Mouse (Mus musculus): ENCODE measurements around the gene Tnp2. TPM values are rescaled to one million over a fixed set of nuclear protein-coding genes. Genes with fewer than 3 reads are reported as not detected.

The Tnp2 gene
- polyA plus RNA-seq, 1 experiment from 2014 or later = not detected

- Histone ChIP-seq H3K9me3 (ENCODE audit: control insufficient read depth, low read length) (no peaks in the 10 kb centered on the region), H3K27ac (ENCODE audit: low read depth, low read length) (peak overlapping the region; percentile 71), H3K27me3 (ENCODE audit: control insufficient read depth, insufficient read depth, low read length) (peaks cover 16% of the 10 kb centered on the region), H3K36me3 (ENCODE audit: control insufficient read depth, insufficient read depth, low read length) (no peaks in the 10 kb centered on the region), H3K4me2 (ENCODE audit: low read depth, low read length, severe bottlenecking) (peak overlapping the region; percentile 99), H3K4me3 (ENCODE audit: low read depth, low read length) (peak overlapping the region; percentile 61), H3K9ac (ENCODE audit: low read length) (peak overlapping the region; percentile 71), H3K4me1 (replicated peaks; ENCODE audit: control insufficient read depth, insufficient read depth, low read length) (peaks cover 9% of the 10 kb centered on the region; the same call in 1 of the 2 replicates)
- ATAC-seq (replicated peaks; ENCODE audit: low FRiP score) (peak; percentile 45), DNase-seq (ENCODE audit: low spot score) (peak; percentile 90)
- 2% methylated on average over 9 of the region's 9 CpGs for WGBS
These were observed 2.2 kb downstream of the Tnp2 start for GRCm38 (mm10) chr16:10786288-10786687.

- H3K27ac ChIP-seq (ENCODE audit: low read depth, low read length) = peak within 1 kb of the TSS; percentile 71
- peak within 1 kb of the TSS; percentile 99 for H3K4me2 ChIP-seq (ENCODE audit: low read depth, low read length, severe bottlenecking)
- ATAC-seq (replicated peaks; ENCODE audit: low FRiP score) = peak; percentile 86
- DNase-seq (ENCODE audit: low spot score) = peak; percentile 95
- peak within 1 kb of the TSS; percentile 61 for H3K4me3 ChIP-seq (ENCODE audit: low read depth, low read length)
- no peaks in the 10 kb centered on the region for H3K9me3 ChIP-seq (ENCODE audit: control insufficient read depth, low read length)
- H3K36me3 ChIP-seq (ENCODE audit: control insufficient read depth, insufficient read depth, low read length) = no peaks in the 10 kb centered on the region
- peaks cover 9% of the 10 kb centered on the region; the same call in 1 of the 2 replicates for H3K4me1 ChIP-seq (replicated peaks; ENCODE audit: control insufficient read depth, insufficient read depth, low read length)
- H3K9ac ChIP-seq (ENCODE audit: low read length) = peak within 1 kb of the TSS; percentile 71
- WGBS = under 1% methylated on average over 55 of the region's 59 CpGs
- peaks cover 16% of the 10 kb centered on the region for H3K27me3 ChIP-seq (ENCODE audit: control insufficient read depth, insufficient read depth, low read length)
These were observed 2.9 kb downstream of the Tnp2 start, which contains the start of gene Socs1 for GRCm38 (mm10) chr16:10785371-10786231. Socs1 (minus strand) TSS chr16:10785536.

GRCm38 (mm10) chr16:10784793-10785370, 3.6 kb downstream of the Tnp2 start:
- Histone ChIP-seq H3K4me3 (ENCODE audit: low read depth, low read length) (peak overlapping the region; percentile 61), H3K36me3 (ENCODE audit: control insufficient read depth, insufficient read depth, low read length) (no peaks in the 10 kb centered on the region), H3K27ac (ENCODE audit: low read depth, low read length) (peak overlapping the region; percentile 71; the same call in 1 of the 2 replicates), H3K9me3 (ENCODE audit: control insufficient read depth, low read length) (no peaks in the 10 kb centered on the region), H3K4me2 (ENCODE audit: low read depth, low read length, severe bottlenecking) (peak overlapping the region; percentile 99), H3K27me3 (ENCODE audit: control insufficient read depth, insufficient read depth, low read length) (peaks cover 16% of the 10 kb centered on the region), H3K9ac (ENCODE audit: low read length) (peak overlapping the region; percentile 71), H3K4me1 (replicated peaks; ENCODE audit: control insufficient read depth, insufficient read depth, low read length) (peaks cover 9% of the 10 kb centered on the region; the same call in 1 of the 2 replicates)
- DNase-seq (ENCODE audit: low spot score) = peak; percentile 98
- WGBS = 0% methylated on average over 48 of the region's 55 CpGs
- peak; percentile 82 for ATAC-seq (replicated peaks; ENCODE audit: low FRiP score)

- Histone ChIP-seq H3K27ac (ENCODE audit: low read depth, low read length) (no peak overlapping the region), H3K4me1 (replicated peaks; ENCODE audit: control insufficient read depth, insufficient read depth, low read length) (peaks cover 8% of the 10 kb centered on the region; the same call in 1 of the 2 replicates), H3K9ac (ENCODE audit: low read length) (peak overlapping the region; percentile 71), H3K4me2 (ENCODE audit: low read depth, low read length, severe bottlenecking) (peak overlapping the region; percentile 99), H3K36me3 (ENCODE audit: control insufficient read depth, insufficient read depth, low read length) (no peaks in the 10 kb centered on the region), H3K4me3 (ENCODE audit: low read depth, low read length) (peak overlapping the region; percentile 61), H3K27me3 (ENCODE audit: control insufficient read depth, insufficient read depth, low read length) (peaks cover 16% of the 10 kb centered on the region), H3K9me3 (ENCODE audit: control insufficient read depth, low read length) (no peaks in the 10 kb centered on the region)
- ATAC-seq (replicated peaks; ENCODE audit: low FRiP score) = no peak; the same call in 1 of the 2 replicates
- WGBS = 3% methylated on average over 81 of the region's 81 CpGs
- DNase-seq (ENCODE audit: low spot score) = peak; percentile 72
These were observed 4.3 kb downstream of the Tnp2 start for GRCm38 (mm10) chr16:10783883-10784792.

GRCm38 (mm10) chr16:10783451-10783850, 5.0 kb downstream of the Tnp2 start:
- 71% methylated on average over 8 of the region's 8 CpGs for WGBS
- Histone ChIP-seq H3K27me3 (ENCODE audit: control insufficient read depth, insufficient read depth, low read length) (peaks cover 16% of the 10 kb centered on the region), H3K4me1 (replicated peaks; ENCODE audit: control insufficient read depth, insufficient read depth, low read length) (peaks cover 4% of the 10 kb centered on the region; the same call in 1 of the 2 replicates), H3K9ac (ENCODE audit: low read length) (no peak overlapping the region), H3K4me2 (ENCODE audit: low read depth, low read length, severe bottlenecking) (no peak overlapping the region), H3K4me3 (ENCODE audit: low read depth, low read length) (no peak overlapping the region; the same call in 1 of the 2 replicates), H3K27ac (ENCODE audit: low read depth, low read length) (no peak overlapping the region), H3K9me3 (ENCODE audit: control insufficient read depth, low read length) (no peaks in the 10 kb centered on the region), H3K36me3 (ENCODE audit: control insufficient read depth, insufficient read depth, low read length) (no peaks in the 10 kb centered on the region)
- DNase-seq (ENCODE audit: low spot score) (no peak), ATAC-seq (replicated peaks; ENCODE audit: low FRiP score) (no peak)

DNA sequence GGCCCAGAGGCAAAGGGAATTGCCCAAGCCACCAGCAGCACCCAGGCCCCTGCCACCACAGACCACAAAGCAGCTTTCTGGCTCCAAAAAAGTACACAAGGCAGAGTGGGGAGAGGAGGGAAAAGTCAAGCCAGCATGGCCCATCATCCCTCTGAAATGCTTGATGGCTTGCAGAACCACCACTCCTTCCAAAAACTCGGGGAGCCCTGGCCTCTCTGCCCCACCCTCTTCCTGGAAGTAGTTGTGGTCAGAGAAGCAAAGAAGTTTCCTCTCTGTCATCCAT, 5.4 kb downstream of the Tnp2 start:
- Histone ChIP-seq H3K4me3 (ENCODE audit: low read depth, low read length) (no peak overlapping the region), H3K36me3 (ENCODE audit: control insufficient read depth, insufficient read depth, low read length) (no peaks in the 10 kb centered on the region), H3K27me3 (ENCODE audit: control insufficient read depth, insufficient read depth, low read length) (peaks cover 16% of the 10 kb centered on the region), H3K9ac (ENCODE audit: low read length) (no peak overlapping the region), H3K4me1 (replicated peaks; ENCODE audit: control insufficient read depth, insufficient read depth, low read length) (peaks cover 4% of the 10 kb centered on the region; the same call in 1 of the 2 replicates), H3K4me2 (ENCODE audit: low read depth, low read length, severe bottlenecking) (no peak overlapping the region), H3K9me3 (ENCODE audit: control insufficient read depth, low read length) (no peaks in the 10 kb centered on the region), H3K27ac (ENCODE audit: low read depth, low read length) (no peak overlapping the region)
- whole genome bisulfite sequencing = 63% methylated on average over 1 of the region's 1 CpGs
- DNase-seq (ENCODE audit: low spot score) (no peak), ATAC-seq (replicated peaks; ENCODE audit: low FRiP score) (no peak)

- H3K4me3 ChIP-seq (ENCODE audit: low read depth, low read length) = no peak overlapping the region
- no peaks in the 10 kb centered on the region for H3K9me3 ChIP-seq (ENCODE audit: control insufficient read depth, low read length)
- no peak overlapping the region for H3K27ac ChIP-seq (ENCODE audit: low read depth, low read length)
- WGBS = 39% methylated on average over 6 of the region's 6 CpGs
- peaks cover 4% of the 10 kb centered on the region; the same call in 1 of the 2 replicates for H3K4me1 ChIP-seq (replicated peaks; ENCODE audit: control insufficient read depth, insufficient read depth, low read length)
- H3K4me2 ChIP-seq (ENCODE audit: low read depth, low read length, severe bottlenecking) = no peak overlapping the region
- peaks cover 16% of the 10 kb centered on the region for H3K27me3 ChIP-seq (ENCODE audit: control insufficient read depth, insufficient read depth, low read length)
- ATAC-seq (replicated peaks; ENCODE audit: low FRiP score) = no peak
- DNase-seq (ENCODE audit: low spot score) = no peak
- H3K9ac ChIP-seq (ENCODE audit: low read length) = no peak overlapping the region
- no peaks in the 10 kb centered on the region for H3K36me3 ChIP-seq (ENCODE audit: control insufficient read depth, insufficient read depth, low read length)
These were observed 5.9 kb downstream of the Tnp2 start for GRCm38 (mm10) chr16:10782377-10783151.
